Mouse (Mus musculus): ENCODE data around the gene Rufy3.

- TF ChIP-seq POLR2A (IDR thresholded peaks at IDR 0.05; ENCODE audit: low read depth, low read length) (no peak), CTCF (IDR thresholded peaks at IDR 0.05; ENCODE audit: extremely low read depth, insufficient read length, insufficient replicate concordance, low read depth, low read length) (no peak)
These were observed 10.0 kb downstream of the Rufy3 start for GRCm38 (mm10) chr5:88574829-88575228.
